Mouse (Mus musculus) thymus, postnatal 36 days (tissue): ENCODE results near the gene Tifa.
"Not testable (repeated sequence)": the region's sequence is repeated elsewhere in the genome, so short reads cannot be mapped to it uniquely, and the experiment has no call there.

Source experiments
- DNase-seq, 2 experiments: peaks; one replicate each; pipeline ENCODE4 v3.0.0; 2022; ENCODE audit warnings: mixed read lengths in 2 of 2

The Tifa gene

DNA sequence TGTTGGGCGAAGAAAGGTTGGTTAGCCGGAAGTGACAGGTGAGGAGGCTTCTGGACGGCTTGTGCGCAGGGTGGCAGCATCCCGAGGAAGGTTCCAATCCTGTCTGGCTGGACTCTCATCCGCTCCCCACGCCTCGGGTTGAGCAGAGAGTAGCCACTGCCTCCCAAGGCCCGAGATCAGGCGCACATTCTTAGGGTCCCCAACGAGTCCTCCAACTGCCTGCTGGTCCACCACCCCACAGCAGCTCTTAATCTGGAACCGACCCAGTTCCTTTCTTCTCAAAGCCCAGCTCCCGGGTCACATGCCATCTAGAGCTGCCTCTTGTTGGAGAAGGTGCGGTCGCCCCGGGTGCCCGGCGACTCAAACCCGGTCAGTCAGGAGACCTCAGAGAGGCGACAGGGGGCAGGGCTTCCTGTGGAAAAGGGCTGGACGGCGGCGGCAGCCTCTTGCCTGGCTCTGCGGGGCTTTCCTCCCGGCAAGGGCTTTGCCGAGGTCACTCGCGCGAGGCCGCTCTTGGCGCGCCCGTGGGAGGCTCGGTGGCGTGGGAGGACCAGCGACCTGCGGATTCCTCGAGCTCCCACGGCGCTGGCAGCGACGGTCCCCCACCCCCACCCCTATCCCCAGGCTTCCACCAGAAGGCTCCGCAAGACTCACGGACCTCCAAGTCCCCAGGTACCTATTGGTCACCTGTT is at the start of gene Tifa:
Gene Tifa (plus strand): TSS at position 306 of the 692 bp plus-strand sequence.
- DNase-seq: peak; percentile 35 to 46

- DNase-seq: no peak
Observed at GRCm38 (mm10) chr3:127741473-127741872, 48.1 kb upstream of the Tifa start.

GRCm38 (mm10) chr3:127743614-127744365 is 45.8 kb upstream of the Tifa start:
- DNase-seq: no peak

DNA sequence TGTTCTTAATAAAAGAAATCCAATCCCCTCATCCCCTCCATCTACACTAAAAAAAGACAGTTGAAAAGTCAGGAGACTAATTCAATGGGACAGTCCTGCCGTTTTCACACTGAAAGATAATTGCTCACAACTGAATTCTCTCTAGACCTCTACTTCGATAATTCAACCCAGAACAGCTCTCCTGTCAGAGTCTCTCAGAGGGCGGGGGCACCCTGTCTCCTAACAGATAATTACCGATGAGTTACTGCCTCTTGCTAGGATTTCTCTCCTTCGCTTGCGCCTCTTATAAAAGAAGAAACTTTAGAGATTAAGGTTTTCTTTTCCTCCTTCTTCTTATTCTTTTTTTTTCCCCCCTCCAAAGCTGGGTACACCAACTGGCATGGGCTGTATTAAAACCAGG is 44.1 kb upstream of the Tifa start:
- no peak for DNase-seq

DNA sequence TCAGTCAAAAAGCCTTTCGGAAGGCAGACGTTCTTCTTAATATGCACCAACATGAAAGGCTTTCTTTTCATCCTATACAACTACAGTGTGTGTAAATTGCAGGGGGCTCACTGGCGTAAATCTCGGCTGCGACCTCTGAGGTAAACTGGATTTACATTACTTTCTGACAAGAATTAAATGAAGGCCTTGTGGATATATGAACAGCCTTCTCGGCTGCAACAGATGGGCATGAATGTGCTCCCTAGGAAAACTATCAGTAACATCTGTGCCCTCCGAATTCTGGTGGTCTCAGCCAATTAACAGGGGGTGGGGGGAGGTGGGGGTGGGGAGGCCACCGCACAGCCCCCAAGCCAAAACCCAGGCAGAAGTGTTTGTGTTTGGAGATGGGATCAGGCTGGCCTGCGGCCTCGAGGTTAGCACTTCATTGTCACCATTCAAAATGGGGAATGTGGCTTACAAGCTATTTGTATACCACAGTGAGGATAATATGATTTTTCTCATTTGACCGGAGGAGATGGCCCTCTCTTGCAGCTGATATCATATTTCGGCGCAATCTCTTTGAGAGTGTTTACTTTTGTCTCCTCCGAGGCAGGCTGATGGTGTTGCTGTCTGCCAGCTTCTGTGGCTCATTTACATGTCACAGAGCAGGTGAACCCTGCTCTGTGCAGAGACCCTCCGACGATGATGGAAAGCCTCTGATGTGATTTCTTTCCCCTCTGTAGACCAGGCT is 43.5 kb upstream of the Tifa start:
- DNase-seq: no peak

DNA sequence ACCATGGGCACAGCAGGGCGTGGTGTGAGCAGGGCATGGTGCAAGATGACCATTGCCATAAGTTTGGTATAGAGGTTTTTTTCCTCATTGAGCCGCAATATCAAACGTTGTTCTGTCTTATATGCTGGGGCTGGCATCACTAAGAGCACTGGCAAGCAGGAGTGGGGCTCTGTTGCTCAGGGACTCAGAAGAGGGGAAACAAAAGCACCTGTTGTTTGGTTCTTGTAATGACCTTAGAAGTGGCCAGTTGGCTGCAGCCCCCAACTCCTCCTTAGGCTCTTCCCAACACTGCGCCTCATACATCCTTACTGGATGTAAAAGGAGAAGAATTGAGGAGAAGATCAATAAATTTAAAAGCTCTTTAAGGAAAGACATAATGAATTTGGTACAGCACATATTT is 41.0 kb upstream of the Tifa start:
- DNase-seq: no peak

DNA sequence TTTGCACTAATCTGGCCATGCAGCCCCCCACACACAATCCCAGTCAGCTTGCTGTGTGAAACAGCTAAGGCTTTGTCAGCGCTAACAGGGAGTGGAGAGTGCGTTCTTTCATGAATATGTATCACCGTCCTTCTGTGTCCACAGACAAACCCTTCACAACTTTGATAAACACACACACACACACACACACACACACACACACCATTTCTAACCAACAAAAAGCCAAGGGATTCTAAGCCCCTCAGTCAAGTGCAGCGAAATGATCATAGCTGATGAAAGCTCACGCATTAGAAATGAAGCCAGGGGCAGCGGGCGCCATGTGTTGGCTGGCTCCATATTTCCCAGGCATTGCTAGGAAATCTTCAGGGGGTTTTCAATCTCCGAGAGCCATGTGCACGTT is 40.3 kb upstream of the Tifa start:
- no peak for DNase-seq

DNA sequence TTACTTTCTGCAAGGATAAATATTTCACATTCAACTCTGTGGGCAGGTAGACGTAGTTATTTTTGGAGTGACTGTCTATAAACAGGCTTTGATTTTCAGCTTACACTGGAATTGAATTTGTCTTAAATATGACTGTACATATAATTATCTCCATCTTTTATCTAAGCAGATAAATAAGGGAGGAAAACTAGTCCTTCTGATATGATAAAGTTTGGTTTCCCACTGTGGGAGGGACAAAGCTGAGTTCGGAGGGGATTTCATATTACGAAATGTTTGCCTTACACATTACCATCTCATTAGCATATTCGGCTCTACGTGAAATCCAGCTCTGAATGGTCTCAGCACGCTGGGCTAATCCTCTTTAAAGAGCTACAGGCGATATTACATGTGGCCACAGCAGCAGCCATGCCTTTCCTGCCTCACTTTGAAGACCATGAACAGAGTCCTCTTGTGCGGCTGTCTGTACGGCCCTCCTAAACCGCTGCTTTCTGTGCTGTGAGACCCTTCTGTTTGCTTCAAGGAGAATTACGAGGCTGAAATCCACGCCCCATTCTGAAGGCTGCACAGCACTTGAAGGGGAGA is 39.5 kb upstream of the Tifa start:
- no peak for DNase-seq

DNA sequence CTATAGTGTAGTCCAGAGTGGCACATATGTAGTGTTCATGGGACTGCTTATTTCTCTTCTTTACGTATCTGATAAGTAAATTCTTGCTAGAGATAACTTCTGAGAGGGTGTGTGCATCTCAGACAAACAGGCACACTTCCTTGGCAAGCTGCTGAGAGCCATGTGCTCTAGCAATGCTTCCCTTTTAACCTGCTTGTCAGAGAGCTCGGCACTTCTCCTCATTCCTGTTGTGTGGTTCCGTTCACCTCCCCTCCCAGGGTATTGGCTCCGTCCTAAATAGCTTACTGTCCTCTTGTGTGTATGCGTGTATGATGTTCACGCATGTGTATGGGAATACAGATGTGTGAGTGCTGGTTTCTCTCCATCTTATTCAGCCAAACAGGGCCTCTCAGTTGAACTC is 33.1 kb upstream of the Tifa start:
- DNase-seq: no peak

DNA sequence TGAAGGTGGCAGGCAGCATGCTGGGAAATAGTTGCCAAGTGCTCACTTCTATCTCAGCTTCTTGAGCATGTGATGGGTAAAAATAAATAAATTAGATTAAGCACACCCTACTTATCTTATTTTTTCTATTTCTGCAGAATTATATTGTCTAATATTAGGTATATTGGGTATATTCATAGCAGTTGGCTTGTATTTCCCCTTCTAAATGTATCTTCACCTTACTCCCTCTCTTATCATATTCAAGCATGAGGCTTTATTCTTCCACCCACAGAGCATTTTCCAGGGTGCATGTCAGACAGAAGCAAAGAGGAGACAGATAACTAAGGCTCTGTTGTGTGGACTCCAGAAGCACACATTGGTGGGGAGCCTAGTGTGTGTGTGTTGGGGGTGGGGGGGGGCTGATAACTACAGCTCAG is 31.7 kb upstream of the Tifa start:
- DNase-seq: no peak

- DNase-seq: no peak
Observed at GRCm38 (mm10) chr3:127758806-127759205, 30.8 kb upstream of the Tifa start.

GRCm38 (mm10) chr3:127759212-127759611 is 30.4 kb upstream of the Tifa start:
- no peak for DNase-seq

- DNase-seq: no peak
Observed at GRCm38 (mm10) chr3:127762403-127762802, 27.2 kb upstream of the Tifa start.

DNA sequence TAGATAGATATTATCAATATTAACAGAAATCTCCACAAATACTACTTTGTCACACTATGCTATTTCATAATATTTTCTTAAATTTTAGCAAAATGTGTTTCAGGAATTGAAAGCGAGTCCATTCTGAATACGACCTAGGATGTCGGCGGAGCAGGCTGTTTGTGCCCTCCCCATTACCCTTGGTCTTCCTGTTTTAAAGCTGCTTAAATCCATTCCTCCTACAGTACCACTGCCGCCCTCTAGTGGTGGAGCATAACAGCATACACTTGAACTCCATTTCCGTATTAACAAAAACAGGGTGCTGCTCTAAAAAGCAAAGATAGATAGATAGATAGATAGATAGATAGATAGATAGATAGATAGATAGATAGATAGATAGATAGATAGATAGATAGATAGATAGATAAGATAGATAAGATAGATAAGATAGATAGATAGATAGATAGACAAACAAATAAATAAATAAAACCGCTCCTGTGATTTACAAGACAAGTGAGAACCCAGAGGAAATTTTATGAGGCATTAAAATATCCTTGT is 26.5 kb upstream of the Tifa start:
- peak; percentile 77 to 80 for DNase-seq

GRCm38 (mm10) chr3:127764541-127764940 is 25.1 kb upstream of the Tifa start:
- DNase-seq: no peak

GRCm38 (mm10) chr3:127765971-127766370 is 23.6 kb upstream of the Tifa start:
- DNase-seq: no peak

GRCm38 (mm10) chr3:127769146-127769545 is 20.5 kb upstream of the Tifa start:
- DNase-seq: no peak

DNA sequence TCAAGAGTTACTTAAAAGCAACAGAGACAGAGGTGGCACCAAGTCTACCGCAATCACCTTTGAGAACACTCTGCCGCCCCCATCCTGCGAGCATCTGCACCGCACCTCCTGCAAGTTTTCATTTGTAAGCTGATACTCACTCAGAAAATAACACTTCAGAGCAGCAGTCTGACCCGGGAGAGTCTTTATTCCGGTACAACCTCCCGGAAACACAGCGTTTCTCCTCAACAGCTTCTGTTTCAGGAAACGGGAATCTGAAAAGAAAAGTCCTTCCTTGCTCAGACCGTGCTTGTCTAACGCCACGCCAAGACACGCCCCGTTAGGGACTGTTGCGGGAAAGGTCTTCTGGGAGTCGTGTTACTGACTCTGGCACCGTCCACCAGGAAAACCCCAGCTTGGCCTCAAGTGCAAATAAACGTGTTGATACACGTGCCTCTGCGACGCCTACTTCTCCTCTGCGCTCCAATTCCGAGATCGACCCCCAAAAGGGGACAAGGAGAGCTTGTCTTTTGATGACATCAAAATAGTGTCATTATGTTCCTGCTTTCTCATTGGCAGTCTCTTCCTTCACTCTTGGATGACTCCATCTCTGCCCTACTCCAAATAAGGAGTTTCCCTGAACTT is 9.5 kb upstream of the Tifa start, which contains the start of gene Alpk1:
Gene Alpk1 (minus strand): TSS at position 507 of the 624 bp plus-strand sequence.
- DNase-seq: peak; percentile 76 to 78

DNA sequence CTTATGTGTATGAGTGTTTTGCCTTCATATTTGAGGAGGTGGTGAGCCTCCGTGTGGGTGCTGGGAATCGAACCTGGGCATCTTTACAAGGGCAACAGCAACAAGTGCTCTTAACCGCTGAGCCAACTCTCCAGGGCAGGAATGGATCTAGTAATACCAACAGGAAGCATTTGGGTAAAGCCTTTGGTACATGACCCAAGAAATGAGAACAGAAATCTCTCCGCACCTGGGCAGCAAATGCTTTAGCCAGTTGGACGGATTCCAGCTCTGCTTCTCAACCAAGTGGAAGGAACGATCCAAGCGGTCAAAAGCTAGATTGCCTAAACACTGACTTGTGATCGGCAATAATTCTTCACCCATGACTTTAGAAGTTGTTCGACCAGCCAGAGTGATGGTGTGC is 8.7 kb upstream of the Tifa start:
- no peak for DNase-seq

GRCm38 (mm10) chr3:127782921-127783320 is 6.7 kb upstream of the Tifa start:
- DNase-seq: no peak

GRCm38 (mm10) chr3:127783680-127784079 is 5.9 kb upstream of the Tifa start:
- DNase-seq: not testable (repeated sequence)

- DNase-seq: no peak
Observed at GRCm38 (mm10) chr3:127787032-127787431, 2.6 kb upstream of the Tifa start.
